Mouse (Mus musculus) embryonic fibroblast, embryonic 13.5 days (primary cell): ENCODE data around the gene Ddx54.

ENCODE experiments used
- CTCF ChIP-seq: IDR thresholded peaks from 2 replicates; pipeline ENCODE4 v1.5.1; 2011; ENCODE audit warnings: mild to moderate bottlenecking, control low read depth, low read length, moderate library complexity, borderline replicate concordance; ENCODE audit not compliant: insufficient read depth
- POLR2A ChIP-seq: IDR thresholded peaks from 2 replicates; pipeline ENCODE4 v1.6.1; 2011; ENCODE audit warnings: low read depth, mild to moderate bottlenecking, control low read depth, low read length, moderate library complexity

- TF ChIP-seq CTCF (no peak), POLR2A (no peak)
Observed at GRCm38 (mm10) chr5:120578504-120579081, 33.9 kb upstream of the Ddx54 start.
